Mouse (Mus musculus): ENCODE results near the gene Btbd10. TPM values are rescaled to one million over a fixed set of nuclear protein-coding genes. Genes with fewer than 3 reads are reported as not detected.

Gene Btbd10
- polyA plus RNA-seq, 1 experiment from 2014 or later = 25.6 TPM

DNA sequence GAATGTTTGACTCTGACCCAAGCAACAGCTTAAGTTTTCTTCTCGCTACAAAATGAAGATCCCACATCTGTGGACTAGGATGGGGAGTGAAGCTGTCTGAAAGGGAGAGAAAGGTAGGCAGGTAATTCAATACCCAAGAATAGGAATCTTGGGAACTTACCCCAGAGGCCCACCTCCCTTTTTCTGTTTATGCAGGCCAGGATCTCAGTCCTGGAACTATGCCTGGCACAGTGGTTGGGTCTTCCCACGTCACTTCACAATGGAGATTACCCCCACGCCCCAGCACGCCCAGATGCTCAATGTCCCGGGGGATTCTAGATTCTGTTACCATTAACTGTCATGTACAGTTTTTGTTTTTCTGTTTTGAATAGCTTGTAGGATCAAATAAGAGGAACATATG, 77.5 kb downstream of the Btbd10 start:
- no peak overlapping the region for H3K4me3 ChIP-seq (ENCODE audit: low read depth, low read length)
- ATAC-seq (ENCODE audit: insufficient number of reproducible peaks, low FRiP score, low TSS enrichment, low read depth) (no peak), DNase-seq (ENCODE audit: low spot score) (no peak)
- no peaks in the 10 kb centered on the region for H3K9me3 ChIP-seq (ENCODE audit: control insufficient read depth, low read length)
- no peak overlapping the region for H3K9ac ChIP-seq (ENCODE audit: low read length)
- 88% methylated on average over 5 of the region's 5 CpGs for WGBS
- H3K27me3 ChIP-seq (ENCODE audit: control insufficient read depth, insufficient read depth, low read length) = no peaks in the 10 kb centered on the region
- H3K4me2 ChIP-seq (ENCODE audit: low read depth, severe bottlenecking) = no peak overlapping the region
- H3K4me1 ChIP-seq (ENCODE audit: control insufficient read depth, insufficient read depth, low read length) = peaks cover 10% of the 10 kb centered on the region
- H3K27ac ChIP-seq (replicated peaks; ENCODE audit: low read depth, low read length) = no peak overlapping the region
- H3K36me3 ChIP-seq (ENCODE audit: control insufficient read depth, insufficient read depth, low read length) = no peaks in the 10 kb centered on the region

DNA sequence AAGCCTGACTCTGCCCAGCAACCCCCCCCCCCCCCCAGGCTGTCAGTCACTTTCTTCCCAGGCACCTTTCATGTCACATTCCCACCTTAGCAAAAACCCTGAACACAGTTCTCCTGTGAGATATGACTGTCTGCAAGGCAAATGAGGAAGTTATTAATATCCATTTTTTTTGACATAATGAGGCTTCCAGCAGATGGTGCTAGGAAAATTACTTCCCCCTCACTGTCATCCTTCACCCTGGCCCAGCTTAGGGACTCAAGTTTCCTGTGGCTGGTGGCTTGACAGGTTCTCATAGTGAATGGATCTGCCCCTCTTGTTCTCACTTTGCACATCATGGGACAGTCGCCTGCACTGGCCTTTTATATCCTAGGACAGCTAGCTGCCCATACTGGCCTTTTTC, 80.0 kb downstream of the Btbd10 start:
- no peak overlapping the region for H3K9ac ChIP-seq (ENCODE audit: low read length)
- no peak for DNase-seq (ENCODE audit: low spot score)
- H3K36me3 ChIP-seq (ENCODE audit: control insufficient read depth, insufficient read depth, low read length) = no peaks in the 10 kb centered on the region
- no peak overlapping the region for H3K27ac ChIP-seq (replicated peaks; ENCODE audit: low read depth, low read length)
- no peaks in the 10 kb centered on the region for H3K27me3 ChIP-seq (ENCODE audit: control insufficient read depth, insufficient read depth, low read length)
- ATAC-seq (ENCODE audit: insufficient number of reproducible peaks, low FRiP score, low TSS enrichment, low read depth) = no peak
- H3K4me2 ChIP-seq (ENCODE audit: low read depth, severe bottlenecking) = no peak overlapping the region
- H3K9me3 ChIP-seq (ENCODE audit: control insufficient read depth, low read length) = no peaks in the 10 kb centered on the region
- WGBS = 72% methylated on average over 1 of the region's 1 CpGs
- H3K4me1 ChIP-seq (ENCODE audit: control insufficient read depth, insufficient read depth, low read length) = no peaks in the 10 kb centered on the region
- no peak overlapping the region for H3K4me3 ChIP-seq (ENCODE audit: low read depth, low read length)

DNA sequence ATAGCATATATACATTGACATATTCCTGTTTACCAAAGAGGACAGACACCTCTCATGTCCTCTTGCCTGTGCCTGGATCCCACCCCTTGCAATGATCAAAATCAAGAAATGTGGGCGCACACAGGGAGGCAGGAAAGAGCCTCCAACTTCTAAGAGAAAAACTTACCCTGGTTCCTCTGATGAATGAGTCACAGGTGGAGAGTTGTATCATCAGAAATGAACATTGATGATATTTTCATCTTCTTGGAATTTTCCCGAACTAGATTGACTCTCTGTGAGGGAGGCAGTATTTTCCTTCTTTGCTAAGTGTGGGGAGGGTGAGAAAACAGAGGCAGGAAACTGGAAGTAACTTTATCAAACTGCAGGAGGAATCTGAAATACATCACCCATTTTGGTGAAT, 83.8 kb downstream of the Btbd10 start:
- DNase-seq (ENCODE audit: low spot score) = no peak
- Histone ChIP-seq H3K4me2 (ENCODE audit: low read depth, severe bottlenecking) (no peak overlapping the region), H3K27me3 (ENCODE audit: control insufficient read depth, insufficient read depth, low read length) (no peaks in the 10 kb centered on the region), H3K9me3 (ENCODE audit: control insufficient read depth, low read length) (no peaks in the 10 kb centered on the region), H3K4me3 (ENCODE audit: low read depth, low read length) (no peak overlapping the region), H3K27ac (replicated peaks; ENCODE audit: low read depth, low read length) (no peak overlapping the region), H3K36me3 (ENCODE audit: control insufficient read depth, insufficient read depth, low read length) (no peaks in the 10 kb centered on the region), H3K4me1 (ENCODE audit: control insufficient read depth, insufficient read depth, low read length) (no peaks in the 10 kb centered on the region), H3K9ac (ENCODE audit: low read length) (no peak overlapping the region)
- ATAC-seq (ENCODE audit: insufficient number of reproducible peaks, low FRiP score, low TSS enrichment, low read depth) = no peak
- 90% methylated on average over 2 of the region's 2 CpGs for WGBS

DNA sequence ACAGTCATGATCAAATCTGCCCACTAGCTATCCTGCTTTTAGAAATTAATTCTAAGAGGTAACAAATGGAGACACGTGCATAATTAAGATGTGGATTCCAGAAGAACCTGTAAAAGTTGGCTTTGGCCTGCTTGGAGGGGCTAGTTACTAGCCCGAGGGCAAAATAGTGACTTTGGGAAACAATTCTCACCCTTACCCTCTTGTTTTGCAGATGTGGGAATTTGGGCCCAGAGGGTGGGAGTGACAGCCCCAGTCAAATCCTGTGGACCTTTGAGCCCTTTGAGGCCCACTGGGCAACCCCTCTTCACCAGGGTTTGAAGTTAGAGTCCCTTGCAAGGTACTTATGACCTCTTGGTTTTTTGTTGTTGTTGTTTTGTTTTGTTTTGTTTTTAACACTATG, 89.9 kb downstream of the Btbd10 start:
- no peaks in the 10 kb centered on the region for H3K4me1 ChIP-seq (ENCODE audit: control insufficient read depth, insufficient read depth, low read length)

DNA sequence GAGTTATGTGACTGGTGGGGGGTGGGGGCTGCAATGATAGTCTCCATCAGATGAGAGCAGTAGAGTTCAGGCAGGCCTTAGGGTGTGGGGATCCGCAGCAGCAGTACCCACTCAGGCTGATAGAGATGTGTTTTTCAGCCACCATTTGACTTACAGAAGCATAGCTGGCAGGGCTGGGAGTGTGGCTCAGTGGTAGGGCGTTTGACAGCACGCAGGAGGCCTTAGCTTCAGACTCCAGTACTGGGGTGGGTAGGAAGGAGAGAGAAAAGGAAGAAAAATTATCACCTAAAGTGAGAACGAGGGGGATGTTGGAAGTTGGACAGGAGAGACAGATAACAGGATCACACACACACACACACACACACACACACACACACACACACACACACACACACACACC, 90.7 kb downstream of the Btbd10 start:
- Histone ChIP-seq H3K9me3 (ENCODE audit: control insufficient read depth, low read length) (no peaks in the 10 kb centered on the region), H3K27ac (replicated peaks; ENCODE audit: low read depth, low read length) (no peak overlapping the region), H3K4me1 (ENCODE audit: control insufficient read depth, insufficient read depth, low read length) (no peaks in the 10 kb centered on the region), H3K27me3 (ENCODE audit: control insufficient read depth, insufficient read depth, low read length) (no peaks in the 10 kb centered on the region), H3K36me3 (ENCODE audit: control insufficient read depth, insufficient read depth, low read length) (no peaks in the 10 kb centered on the region), H3K4me3 (ENCODE audit: low read depth, low read length) (no peak overlapping the region), H3K4me2 (ENCODE audit: low read depth, severe bottlenecking) (no peak overlapping the region), H3K9ac (ENCODE audit: low read length) (no peak overlapping the region)
- WGBS = 84% methylated on average over 4 of the region's 4 CpGs
- ATAC-seq (ENCODE audit: insufficient number of reproducible peaks, low FRiP score, low TSS enrichment, low read depth) (no peak), DNase-seq (ENCODE audit: low spot score) (no peak)

More for the DNA sequence above, 89.9 kb downstream of the Btbd10 start:
- WGBS = 79% methylated on average over 2 of the region's 2 CpGs
- no peak overlapping the region for H3K9ac ChIP-seq (ENCODE audit: low read length)
- no peaks in the 10 kb centered on the region for H3K9me3 ChIP-seq (ENCODE audit: control insufficient read depth, low read length)
- DNase-seq (ENCODE audit: low spot score) (no peak), ATAC-seq (ENCODE audit: insufficient number of reproducible peaks, low FRiP score, low TSS enrichment, low read depth) (no peak)
- H3K4me3 ChIP-seq (ENCODE audit: low read depth, low read length) = no peak overlapping the region
- H3K4me2 ChIP-seq (ENCODE audit: low read depth, severe bottlenecking) = no peak overlapping the region
- no peak overlapping the region for H3K27ac ChIP-seq (replicated peaks; ENCODE audit: low read depth, low read length)
- H3K36me3 ChIP-seq (ENCODE audit: control insufficient read depth, insufficient read depth, low read length) = no peaks in the 10 kb centered on the region
- no peaks in the 10 kb centered on the region for H3K27me3 ChIP-seq (ENCODE audit: control insufficient read depth, insufficient read depth, low read length)

DNA sequence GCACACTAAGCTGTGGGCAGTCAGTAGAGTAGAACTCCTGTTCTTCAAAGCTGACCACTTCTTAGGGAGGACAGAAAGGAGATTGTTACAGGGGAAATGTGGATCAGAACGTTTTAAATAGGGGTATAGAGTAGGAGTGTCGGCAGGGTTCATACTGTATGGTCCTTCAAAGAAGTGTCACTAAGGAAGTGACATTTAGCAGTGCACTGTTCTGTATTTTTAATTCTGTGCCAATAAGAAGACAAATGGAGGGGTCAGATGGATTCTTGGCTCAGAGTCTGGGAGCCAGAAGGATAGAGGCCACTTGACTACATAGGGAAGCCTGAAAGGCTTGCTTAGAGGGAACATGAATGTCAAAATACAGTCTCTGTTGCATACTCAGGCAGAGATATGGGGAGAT, 91.9 kb downstream of the Btbd10 start:
- ATAC-seq (ENCODE audit: insufficient number of reproducible peaks, low FRiP score, low TSS enrichment, low read depth) (no peak), DNase-seq (ENCODE audit: low spot score) (no peak)
- Histone ChIP-seq H3K4me3 (ENCODE audit: low read depth, low read length) (no peak overlapping the region), H3K36me3 (ENCODE audit: control insufficient read depth, insufficient read depth, low read length) (no peaks in the 10 kb centered on the region), H3K27me3 (ENCODE audit: control insufficient read depth, insufficient read depth, low read length) (no peaks in the 10 kb centered on the region), H3K9me3 (ENCODE audit: control insufficient read depth, low read length) (no peaks in the 10 kb centered on the region), H3K4me1 (ENCODE audit: control insufficient read depth, insufficient read depth, low read length) (no peaks in the 10 kb centered on the region), H3K27ac (replicated peaks; ENCODE audit: low read depth, low read length) (no peak overlapping the region), H3K4me2 (ENCODE audit: low read depth, severe bottlenecking) (no peak overlapping the region), H3K9ac (ENCODE audit: low read length) (no peak overlapping the region)
- 73% methylated on average over 2 of the region's 2 CpGs for WGBS

DNA sequence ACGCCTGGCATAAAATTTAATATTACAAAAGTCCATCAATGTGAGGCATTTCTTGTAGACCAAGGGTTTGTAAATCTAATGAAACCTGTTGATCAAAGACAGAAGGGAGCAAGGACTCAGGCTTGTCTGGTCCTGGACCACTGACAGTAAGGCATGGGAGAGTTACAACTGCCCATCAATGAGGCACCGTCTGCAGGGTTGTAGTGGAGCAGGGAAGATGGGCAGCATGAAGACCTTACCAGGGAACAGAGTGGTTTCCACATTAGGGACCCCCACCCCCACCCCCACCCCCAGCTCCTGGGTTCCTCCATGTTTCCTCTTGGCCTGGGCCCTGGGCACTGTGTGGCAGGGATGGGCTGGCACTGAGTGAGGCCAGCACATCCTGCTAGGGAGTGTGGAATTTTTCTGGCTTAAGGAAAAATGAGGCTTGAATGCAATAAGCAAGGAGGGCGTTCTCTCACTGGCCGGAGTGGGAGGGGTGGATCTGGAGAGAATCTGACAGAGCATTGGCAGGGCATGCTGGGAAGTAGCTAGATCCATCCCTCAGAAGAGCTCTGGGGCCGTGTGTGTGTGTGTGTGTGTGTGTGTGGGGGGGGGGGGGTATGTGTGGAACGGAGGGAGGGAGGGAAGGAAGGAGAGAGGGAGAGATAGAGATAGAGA, 96.7 kb downstream of the Btbd10 start:
- no peak for DNase-seq (ENCODE audit: low spot score)
- no peaks in the 10 kb centered on the region for H3K4me1 ChIP-seq (ENCODE audit: control insufficient read depth, insufficient read depth, low read length)
- H3K36me3 ChIP-seq (ENCODE audit: control insufficient read depth, insufficient read depth, low read length) = no peaks in the 10 kb centered on the region
- no peak overlapping the region for H3K4me2 ChIP-seq (ENCODE audit: low read depth, severe bottlenecking)
- H3K27ac ChIP-seq (replicated peaks; ENCODE audit: low read depth, low read length) = no peak overlapping the region
- no peaks in the 10 kb centered on the region for H3K9me3 ChIP-seq (ENCODE audit: control insufficient read depth, low read length)
- 81% methylated on average over 6 of the region's 6 CpGs for WGBS
- no peak overlapping the region for H3K9ac ChIP-seq (ENCODE audit: low read length)
- H3K27me3 ChIP-seq (ENCODE audit: control insufficient read depth, insufficient read depth, low read length) = no peaks in the 10 kb centered on the region
- no peak for ATAC-seq (ENCODE audit: insufficient number of reproducible peaks, low FRiP score, low TSS enrichment, low read depth)
- H3K4me3 ChIP-seq (ENCODE audit: low read depth, low read length) = no peak overlapping the region

DNA sequence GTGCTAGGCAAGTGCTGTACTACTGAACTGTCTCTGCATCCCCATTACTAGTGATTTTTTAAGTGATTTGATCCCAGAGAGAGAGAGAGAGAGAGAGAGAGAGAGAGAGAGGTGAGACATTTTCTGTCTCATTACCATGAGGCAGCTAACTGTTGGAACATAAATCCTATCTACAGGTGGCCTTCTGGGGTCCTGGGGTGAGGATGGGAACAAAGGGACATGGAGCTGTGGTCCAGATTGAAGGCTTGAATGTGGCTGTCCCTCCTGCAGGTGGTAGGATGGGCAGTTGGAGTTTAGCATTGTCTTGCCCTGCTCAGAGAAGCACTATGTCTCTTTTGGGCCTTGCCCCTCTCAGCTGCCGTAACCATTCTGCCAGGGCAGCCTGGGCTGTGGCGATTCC, 98.2 kb downstream of the Btbd10 start:
- Histone ChIP-seq H3K9ac (ENCODE audit: low read length) (no peak overlapping the region), H3K4me3 (ENCODE audit: low read depth, low read length) (no peak overlapping the region), H3K9me3 (ENCODE audit: control insufficient read depth, low read length) (no peaks in the 10 kb centered on the region), H3K4me2 (ENCODE audit: low read depth, severe bottlenecking) (no peak overlapping the region), H3K4me1 (ENCODE audit: control insufficient read depth, insufficient read depth, low read length) (no peaks in the 10 kb centered on the region), H3K27ac (replicated peaks; ENCODE audit: low read depth, low read length) (no peak overlapping the region), H3K27me3 (ENCODE audit: control insufficient read depth, insufficient read depth, low read length) (no peaks in the 10 kb centered on the region), H3K36me3 (ENCODE audit: control insufficient read depth, insufficient read depth, low read length) (no peaks in the 10 kb centered on the region)
- DNase-seq (ENCODE audit: low spot score) (no peak), ATAC-seq (ENCODE audit: insufficient number of reproducible peaks, low FRiP score, low TSS enrichment, low read depth) (no peak)
- 87% methylated on average over 2 of the region's 2 CpGs for WGBS

DNA sequence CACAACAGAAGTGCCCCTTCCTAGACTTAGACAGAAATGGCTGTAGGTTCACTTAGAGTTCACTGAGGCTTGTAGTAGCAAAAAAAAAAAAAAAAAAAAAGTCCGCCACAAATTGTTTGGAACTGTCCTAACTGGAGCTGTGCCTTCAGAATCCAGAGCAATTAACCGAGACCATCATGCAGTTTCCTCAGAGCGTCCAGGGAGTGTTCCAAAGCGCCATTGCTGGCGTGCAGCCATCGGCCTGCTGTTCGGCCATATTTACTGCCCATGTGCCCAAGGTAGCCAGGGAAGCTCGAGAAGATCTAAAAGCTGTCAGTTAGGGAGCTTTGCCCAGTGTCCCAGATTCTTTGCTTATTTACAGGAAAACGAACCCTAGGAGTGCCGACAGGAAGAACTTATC, 98.6 kb downstream of the Btbd10 start:
- Histone ChIP-seq H3K9ac (ENCODE audit: low read length) (no peak overlapping the region), H3K4me1 (ENCODE audit: control insufficient read depth, insufficient read depth, low read length) (no peaks in the 10 kb centered on the region), H3K4me3 (ENCODE audit: low read depth, low read length) (no peak overlapping the region), H3K4me2 (ENCODE audit: low read depth, severe bottlenecking) (no peak overlapping the region), H3K36me3 (ENCODE audit: control insufficient read depth, insufficient read depth, low read length) (no peaks in the 10 kb centered on the region), H3K9me3 (ENCODE audit: control insufficient read depth, low read length) (no peaks in the 10 kb centered on the region), H3K27ac (replicated peaks; ENCODE audit: low read depth, low read length) (no peak overlapping the region), H3K27me3 (ENCODE audit: control insufficient read depth, insufficient read depth, low read length) (no peaks in the 10 kb centered on the region)
- DNase-seq (ENCODE audit: low spot score) (no peak), ATAC-seq (ENCODE audit: insufficient number of reproducible peaks, low FRiP score, low TSS enrichment, low read depth) (no peak)
- WGBS = 82% methylated on average over 10 of the region's 10 CpGs

Data from limb, embryonic 11.5 days (tissue).